In genomic region chr7:80971419-80971818, GRCm38 (mm10) we compare ENCODE assay signal across 20 mouse cellular contexts. TPM values are rescaled to one million over a fixed set of nuclear protein-coding genes. Genes with fewer than 3 reads are reported as not detected.
DNase-seq lines count a peak whose midpoint lies in the region; ATAC-seq and TF ChIP-seq lines count a peak whose summit lies in the region.
"Had no signal": no experiment of that assay in that cellular context is flagged by ENCODE, and none has a peak within 500 bp of the region (broad histone marks: within the 10 kb centered on the region; RNA-seq: fewer than 3 reads in every experiment).

No protein-coding gene starts in this region.

- H3K4me2 ChIP-seq in liver, embryonic 12.5 days = no peak overlapping the region
- no peak overlapping the region for H3K4me2 ChIP-seq in intestine, embryonic 15.5 days (replicated peaks)
- H3K4me2 ChIP-seq in intestine, embryonic 16.5 days (ENCODE audit: low read depth, low read length) = no peak overlapping the region
- H3K4me2 ChIP-seq in stomach, postnatal 0 days (replicated peaks; ENCODE audit: low read depth) = no peak overlapping the region
- H3K4me2 ChIP-seq: embryonic facial prominence, embryonic 12.5 days; embryonic facial prominence, embryonic 15.5 days; heart, embryonic 12.5 days; heart, embryonic 15.5 days; hindbrain, embryonic 14.5 days had no signal

- TF ChIP-seq EP300 in stomach, postnatal 0 days (optimal IDR thresholded peaks at IDR 0.05) = no peak

- H3K4me1 ChIP-seq in liver, adult 2 months (ENCODE audit: control insufficient read depth, insufficient read depth, low read length) = peaks cover 12% of the 10 kb centered on the region
- H3K4me1 ChIP-seq in liver, embryonic 12.5 days = no peaks in the 10 kb centered on the region
- H3K4me1 ChIP-seq in intestine, embryonic 15.5 days (replicated peaks) = no peaks in the 10 kb centered on the region
- H3K4me1 ChIP-seq in intestine, embryonic 16.5 days (ENCODE audit: control insufficient read depth, insufficient read depth, low read length) = no peaks in the 10 kb centered on the region
- no peaks in the 10 kb centered on the region for H3K4me1 ChIP-seq in stomach, postnatal 0 days (replicated peaks; ENCODE audit: control insufficient read depth, insufficient read depth)
- H3K4me1 ChIP-seq in midbrain, embryonic 10.5 days = no peaks in the 10 kb centered on the region
- H3K4me1 ChIP-seq: embryonic facial prominence, embryonic 12.5 days; embryonic facial prominence, embryonic 15.5 days; heart, embryonic 12.5 days had no signal

- WGBS in liver, adult 2 months = 92% methylated on average over 2 of the region's 2 CpGs
- WGBS in liver, embryonic 12.5 days (ENCODE audit: insufficient replicate concordance) = 64% methylated on average over 2 of the region's 2 CpGs
- 77% methylated on average over 2 of the region's 2 CpGs for WGBS in intestine, embryonic 15.5 days
- 73% methylated on average over 2 of the region's 2 CpGs for WGBS in intestine, embryonic 16.5 days
- WGBS in stomach, postnatal 0 days = 63% methylated on average over 2 of the region's 2 CpGs
- WGBS in midbrain, embryonic 10.5 days = 73% methylated on average over 2 of the region's 2 CpGs

- no peak overlapping the region for H3K9ac ChIP-seq in liver, adult 2 months (ENCODE audit: low read depth, low read length)
- H3K9ac ChIP-seq in liver, embryonic 12.5 days = no peak overlapping the region
- no peak overlapping the region for H3K9ac ChIP-seq in intestine, embryonic 15.5 days
- no peak overlapping the region for H3K9ac ChIP-seq in intestine, embryonic 16.5 days (ENCODE audit: low read depth, low read length)
- no peak overlapping the region for H3K9ac ChIP-seq in stomach, postnatal 0 days (ENCODE audit: low read length)
- H3K9ac ChIP-seq: embryonic facial prominence, embryonic 12.5 days; embryonic facial prominence, embryonic 15.5 days; forebrain, postnatal 0 days; heart, embryonic 12.5 days; heart, embryonic 15.5 days; hindbrain, embryonic 14.5 days had no signal

- ATAC-seq in liver, embryonic 12.5 days = no peak
- 0 out of 2 replicates have a peak, but pooled peaks have one; percentile 4 for ATAC-seq in intestine, embryonic 15.5 days
- ATAC-seq in intestine, embryonic 16.5 days = 0 out of 2 replicates have a peak, but pooled peaks have one; percentile 5
- ATAC-seq in stomach, postnatal 0 days (ENCODE audit: low FRiP score, low TSS enrichment) = 0 out of 2 replicates have a peak, but pooled peaks have one; percentile 43
- ATAC-seq: CD4-positive, CD25-positive, alpha-beta regulatory T cell, adult 4 months; forebrain, embryonic 14.5 days; forebrain, postnatal 0 days had no signal

- H3K9me3 ChIP-seq in liver, embryonic 12.5 days (replicated peaks) = peaks cover 6% of the 10 kb centered on the region; the same call in 1 of the 2 replicates
- no peaks in the 10 kb centered on the region for H3K9me3 ChIP-seq in intestine, embryonic 15.5 days
- no peaks in the 10 kb centered on the region for H3K9me3 ChIP-seq in intestine, embryonic 16.5 days (ENCODE audit: control insufficient read depth, low read length)
- H3K9me3 ChIP-seq in stomach, postnatal 0 days (ENCODE audit: control insufficient read depth, low read length) = no peaks in the 10 kb centered on the region
- H3K9me3 ChIP-seq in midbrain, embryonic 10.5 days (replicated peaks) = no peaks in the 10 kb centered on the region; the same call in 1 of the 2 replicates
- H3K9me3 ChIP-seq: embryonic facial prominence, embryonic 12.5 days; embryonic facial prominence, embryonic 15.5 days; heart, embryonic 15.5 days had no signal

- no peak for TF ChIP-seq POLR2A in liver, adult 2 months (IDR thresholded peaks at IDR 0.05; ENCODE audit: extremely low read depth, insufficient read depth, low read length)

- TF ChIP-seq CTCF in liver, adult 2 months (IDR thresholded peaks at IDR 0.05; ENCODE audit: low read depth, low read length) = no peak
- TF ChIP-seq CTCF in stomach, postnatal 0 days (IDR thresholded peaks at IDR 0.05; ENCODE audit: low read depth) = no peak

- H3K27ac ChIP-seq in liver, adult 2 months (replicated peaks; ENCODE audit: insufficient read depth, low read depth, low read length) = peak overlapping the region; percentile 95
- H3K27ac ChIP-seq in liver, embryonic 12.5 days = no peak overlapping the region
- H3K27ac ChIP-seq in intestine, embryonic 15.5 days = no peak overlapping the region
- no peak overlapping the region for H3K27ac ChIP-seq in intestine, embryonic 16.5 days (ENCODE audit: low read length)
- H3K27ac ChIP-seq in stomach, postnatal 0 days (replicated peaks) = 0 out of 2 replicates have a peak overlapping the region, but pooled peaks have one; percentile 24
- H3K27ac ChIP-seq in midbrain, embryonic 10.5 days (replicated peaks) = no peak overlapping the region
- H3K27ac ChIP-seq: embryonic facial prominence, embryonic 12.5 days; embryonic facial prominence, embryonic 15.5 days; gastrocnemius, adult 2 months; heart, embryonic 15.5 days; hindbrain, embryonic 14.5 days had no signal

- no peaks in the 10 kb centered on the region for H3K27me3 ChIP-seq in liver, adult 2 months (ENCODE audit: control insufficient read depth, insufficient read depth, low read length)
- no peaks in the 10 kb centered on the region for H3K27me3 ChIP-seq in liver, embryonic 12.5 days (replicated peaks)
- H3K27me3 ChIP-seq in intestine, embryonic 15.5 days (replicated peaks) = no peaks in the 10 kb centered on the region
- no peaks in the 10 kb centered on the region for H3K27me3 ChIP-seq in intestine, embryonic 16.5 days (replicated peaks; ENCODE audit: control insufficient read depth, insufficient read depth, low read length)
- no peaks in the 10 kb centered on the region for H3K27me3 ChIP-seq in stomach, postnatal 0 days (ENCODE audit: control insufficient read depth, insufficient read depth, low read length)
- no peaks in the 10 kb centered on the region for H3K27me3 ChIP-seq in midbrain, embryonic 10.5 days (ENCODE audit: low read depth, poor library complexity, severe bottlenecking)
- H3K27me3 ChIP-seq: embryonic facial prominence, embryonic 12.5 days; embryonic facial prominence, embryonic 15.5 days; heart, embryonic 12.5 days; heart, embryonic 15.5 days had no signal

- no peaks in the 10 kb centered on the region for H3K79me2 ChIP-seq in liver, adult 2 months (ENCODE audit: control insufficient read depth, insufficient read depth, low read length)

- DNase-seq in liver, adult 2 months (ENCODE audit: extremely low read depth, low read depth, low spot score) = peak; percentile 37
- DNase-seq in stomach, postnatal 0 days (ENCODE audit: low spot score) = no peak
- DNase-seq in midbrain, embryonic 10.5 days (ENCODE audit: low spot score) = no peak
- DNase-seq: cerebellum, adult 11 months; cerebellum, adult 2 months; cerebellum, adult 9-11 months; cerebellum, postnatal 25 days; forebrain, postnatal 0 days; gastrocnemius, postnatal 14 days had no signal

- no peaks in the 10 kb centered on the region for H3K36me3 ChIP-seq in liver, adult 2 months (ENCODE audit: control insufficient read depth, insufficient read depth, low read length)
- no peaks in the 10 kb centered on the region for H3K36me3 ChIP-seq in liver, embryonic 12.5 days
- no peaks in the 10 kb centered on the region for H3K36me3 ChIP-seq in intestine, embryonic 15.5 days
- no peaks in the 10 kb centered on the region for H3K36me3 ChIP-seq in intestine, embryonic 16.5 days (ENCODE audit: control insufficient read depth, insufficient read depth, low read length)
- H3K36me3 ChIP-seq in stomach, postnatal 0 days (ENCODE audit: control insufficient read depth, insufficient read depth, low read length) = no peaks in the 10 kb centered on the region
- H3K36me3 ChIP-seq in midbrain, embryonic 10.5 days = no peaks in the 10 kb centered on the region
- H3K36me3 ChIP-seq: embryonic facial prominence, embryonic 12.5 days; embryonic facial prominence, embryonic 15.5 days; heart, embryonic 12.5 days; heart, embryonic 15.5 days had no signal

- no peak overlapping the region for H3K4me3 ChIP-seq in liver, adult 2 months (ENCODE audit: insufficient read depth, low read depth, low read length)
- H3K4me3 ChIP-seq in liver, embryonic 12.5 days = no peak overlapping the region
- H3K4me3 ChIP-seq in intestine, embryonic 15.5 days (replicated peaks) = no peak overlapping the region
- no peak overlapping the region for H3K4me3 ChIP-seq in intestine, embryonic 16.5 days (ENCODE audit: low read length)
- no peak overlapping the region for H3K4me3 ChIP-seq in stomach, postnatal 0 days (ENCODE audit: low read depth, low read length)
- no peak overlapping the region for H3K4me3 ChIP-seq in midbrain, embryonic 10.5 days
- H3K4me3 ChIP-seq: embryonic facial prominence, embryonic 12.5 days; embryonic facial prominence, embryonic 15.5 days; gastrocnemius, adult 2 months; heart, embryonic 12.5 days; heart, embryonic 15.5 days had no signal

RNA-seq across cellular contexts. Expression of gene Zfp592, which starts 22.1 kb away (rescaled TPM):
- 6.7 and 9.9 TPM in 2 replicates for total RNA-seq in liver, adult 2 months (2014; rRNA removed)
- 6.8 and 11.3 TPM in 2 replicates for polyA plus RNA-seq in liver, adult 2 months (2012; rRNA removed)
- polyA plus RNA-seq in liver, embryonic 12.5 days (2016; fragmentation: Nextera tagmentation; extraction: Ambion mirVana) = 11.9 and 12.0 TPM in 2 replicates
- 9.8 and 10.7 TPM in 2 replicates for polyA plus RNA-seq in intestine, embryonic 15.5 days (2015; fragmentation: Nextera tagmentation; extraction: Ambion mirVana)
- polyA plus RNA-seq in intestine, embryonic 16.5 days (2015; fragmentation: Nextera tagmentation; extraction: Ambion mirVana) = 9.9 and 12.4 TPM in 2 replicates
- polyA plus RNA-seq in stomach, postnatal 0 days (2015; fragmentation: Nextera tagmentation; extraction: Ambion mirVana) = 3.0 and 4.6 TPM in 2 replicates
- 10.5 and 11.6 TPM in 2 replicates for polyA plus RNA-seq in midbrain, embryonic 10.5 days (2016; fragmentation: Nextera tagmentation; extraction: Ambion mirVana)

RNA-seq across cellular contexts. Expression of gene Sec11a, which starts 23.8 kb away (rescaled TPM):
- total RNA-seq in liver, adult 2 months (2014; rRNA removed) = 80.9 and 103 TPM in 2 replicates
- polyA plus RNA-seq in liver, adult 2 months (2012; rRNA removed) = 52.0 and 64.6 TPM in 2 replicates
- polyA plus RNA-seq in liver, embryonic 12.5 days (2016; fragmentation: Nextera tagmentation; extraction: Ambion mirVana) = 123 and 124 TPM in 2 replicates
- polyA plus RNA-seq in intestine, embryonic 15.5 days (2015; fragmentation: Nextera tagmentation; extraction: Ambion mirVana) = 246 and 254 TPM in 2 replicates
- 234 and 256 TPM in 2 replicates for polyA plus RNA-seq in intestine, embryonic 16.5 days (2015; fragmentation: Nextera tagmentation; extraction: Ambion mirVana)
- polyA plus RNA-seq in stomach, postnatal 0 days (2015; fragmentation: Nextera tagmentation; extraction: Ambion mirVana) = 167 and 168 TPM in 2 replicates
- polyA plus RNA-seq in midbrain, embryonic 10.5 days (2016; fragmentation: Nextera tagmentation; extraction: Ambion mirVana) = 195 and 207 TPM in 2 replicates

Comparison
In these comparisons a context has a peak if more than half of its experiments do, and no peak if none do; other contexts are left out.
1. H3K27ac ChIP-seq: peak in liver, adult 2 months (single experiment) and stomach, postnatal 0 days (single experiment); none in liver, embryonic 12.5 days (single experiment), intestine, embryonic 15.5 days (single experiment), intestine, embryonic 16.5 days (single experiment) and midbrain, embryonic 10.5 days (single experiment).